Mouse (Mus musculus) cortical plate, adult 2 months (tissue): ENCODE data around the gene Tef.
A peak's percentile ranks its signal among the peaks of the same experiment; 100 is the strongest.

Source experiments
- CTCF ChIP-seq: fragments of 200-500 bp; IDR thresholded peaks from 2 replicates; pipeline ENCODE4 v1.5.1; 2011; ENCODE audit warnings: mild to moderate bottlenecking, control low read depth, low read length; ENCODE audit not compliant: insufficient read depth; ENCODE audit errors: extremely low read depth
- POLR2A ChIP-seq: fragments of 200-500 bp; IDR thresholded peaks from 2 replicates; pipeline ENCODE4 v1.6.1; 2011; ENCODE audit warnings: mild to moderate bottlenecking, low read length, control low read depth; ENCODE audit not compliant: insufficient read depth; ENCODE audit errors: extremely low read depth

- TF ChIP-seq CTCF (no peak), POLR2A (0 out of 2 replicates have a peak, but pooled peaks have one; percentile 13)
Observed at GRCm38 (mm10) chr15:81812287-81812686, 10.1 kb downstream of the Tef start.
